Mouse (Mus musculus): ENCODE data around the gene Eif4e2. TPM values are rescaled to one million over a fixed set of nuclear protein-coding genes. Genes with fewer than 3 reads are reported as not detected.
A peak's percentile ranks its signal among the peaks of the same experiment; 100 is the strongest.

The Eif4e2 gene
- polyA plus RNA-seq, 1 experiment = 221 TPM

GRCm38 (mm10) chr1:87245430-87245829 is 31.7 kb downstream of the Eif4e2 start:
- no peak overlapping the region for H3K4me2 ChIP-seq (ENCODE audit: low read depth)
- no peak for TF ChIP-seq CEBPB (IDR thresholded peaks at IDR 0.05; ENCODE audit: insufficient read depth, poor library complexity, severe bottlenecking)
- TF ChIP-seq E2F4 (IDR thresholded peaks at IDR 0.05; ENCODE audit: insufficient read depth) = no peak
- TF ChIP-seq REST (IDR thresholded peaks at IDR 0.05; ENCODE audit: insufficient read depth, insufficient read length) = no peak
- TF ChIP-seq POLR2A (IDR thresholded peaks at IDR 0.05; ENCODE audit: insufficient read length, low read depth) = no peak
- no peak for TF ChIP-seq POLR2AphosphoS2 (IDR thresholded peaks at IDR 0.05; ENCODE audit: insufficient read length, low read depth)
- no peak for TF ChIP-seq MYOG (IDR thresholded peaks at IDR 0.05; ENCODE audit: control insufficient read depth in 1 of 3, insufficient read depth in 1 of 3, insufficient read length in 2 of 3, low read depth in 2 of 3)
- no peak for TF ChIP-seq SRF (IDR thresholded peaks at IDR 0.05; ENCODE audit: control insufficient read depth, insufficient read length, low read depth)
- TF ChIP-seq USF1 (IDR thresholded peaks at IDR 0.05; ENCODE audit: low read depth) = no peak
- no peak for TF ChIP-seq TCF3 (IDR thresholded peaks at IDR 0.05; ENCODE audit: insufficient read length, low read depth)
- TF ChIP-seq TCF12 (IDR thresholded peaks at IDR 0.05; ENCODE audit: insufficient read depth, poor library complexity, severe bottlenecking) = no peak
- no peak for TF ChIP-seq MYOD1 (IDR thresholded peaks at IDR 0.05; ENCODE audit: control insufficient read depth in 1 of 3, insufficient read length in 2 of 3, low read depth in 2 of 3)
- no peak for TF ChIP-seq MAX (IDR thresholded peaks at IDR 0.05; ENCODE audit: low read depth)
- no peaks in the 10 kb centered on the region for H3K36me3 ChIP-seq (ENCODE audit: control insufficient read depth, insufficient read depth)
- no peaks in the 10 kb centered on the region for H3K79me2 ChIP-seq (ENCODE audit: control insufficient read depth, insufficient read depth)
- H3ac ChIP-seq (ENCODE audit: control insufficient read depth, insufficient read length) = no peak overlapping the region
- H3K27me3 ChIP-seq (ENCODE audit: control insufficient read depth, insufficient read depth, insufficient read length) = no peaks in the 10 kb centered on the region
- no peak overlapping the region for H3K4me3 ChIP-seq

- Histone ChIP-seq H3K79me2 (ENCODE audit: control insufficient read depth, insufficient read depth) (no peaks in the 10 kb centered on the region), H3K4me2 (ENCODE audit: low read depth) (no peak overlapping the region)
- TF ChIP-seq MYOD1 (IDR thresholded peaks at IDR 0.05; ENCODE audit: control insufficient read depth in 1 of 3, insufficient read length in 2 of 3, low read depth in 2 of 3) (no peak), TCF3 (IDR thresholded peaks at IDR 0.05; ENCODE audit: insufficient read length, low read depth) (no peak), USF1 (IDR thresholded peaks at IDR 0.05; ENCODE audit: low read depth) (no peak)
Measured at GRCm38 (mm10) chr1:87245929-87246815, 32.5 kb downstream of the Eif4e2 start.

GRCm38 (mm10) chr1:87252040-87252609 is 38.4 kb downstream of the Eif4e2 start:
- H3K36me3 ChIP-seq (ENCODE audit: control insufficient read depth, insufficient read depth) = no peaks in the 10 kb centered on the region
- no peak overlapping the region for H3ac ChIP-seq (ENCODE audit: control insufficient read depth, insufficient read length)
- no peaks in the 10 kb centered on the region for H3K27me3 ChIP-seq (ENCODE audit: control insufficient read depth, insufficient read depth, insufficient read length)
- no peak overlapping the region for H3K4me2 ChIP-seq (ENCODE audit: low read depth)
- no peak for TF ChIP-seq TCF12 (IDR thresholded peaks at IDR 0.05; ENCODE audit: insufficient read depth, poor library complexity, severe bottlenecking)
- TF ChIP-seq SRF (IDR thresholded peaks at IDR 0.05; ENCODE audit: control insufficient read depth, insufficient read length, low read depth) = no peak
- no peak for TF ChIP-seq TCF3 (IDR thresholded peaks at IDR 0.05; ENCODE audit: insufficient read length, low read depth)
- no peak for TF ChIP-seq CEBPB (IDR thresholded peaks at IDR 0.05; ENCODE audit: insufficient read depth, poor library complexity, severe bottlenecking)
- no peak for TF ChIP-seq POLR2AphosphoS2 (IDR thresholded peaks at IDR 0.05; ENCODE audit: insufficient read length, low read depth)
- no peak for TF ChIP-seq POLR2A (IDR thresholded peaks at IDR 0.05; ENCODE audit: insufficient read length, low read depth)
- TF ChIP-seq USF1 (IDR thresholded peaks at IDR 0.05; ENCODE audit: low read depth) = no peak
- TF ChIP-seq MYOG (IDR thresholded peaks at IDR 0.05; ENCODE audit: control insufficient read depth in 1 of 3, insufficient read depth in 1 of 3, insufficient read length in 2 of 3, low read depth in 2 of 3) = no peak
- H3K4me3 ChIP-seq = no peak overlapping the region
- no peaks in the 10 kb centered on the region for H3K79me2 ChIP-seq (ENCODE audit: control insufficient read depth, insufficient read depth)

More at GRCm38 (mm10) chr1:87245929-87246815, 32.5 kb downstream of the Eif4e2 start:
- H3K4me3 ChIP-seq = no peak overlapping the region
- H3ac ChIP-seq (ENCODE audit: control insufficient read depth, insufficient read length) = no peak overlapping the region
- H3K36me3 ChIP-seq (ENCODE audit: control insufficient read depth, insufficient read depth) = no peaks in the 10 kb centered on the region
- H3K27me3 ChIP-seq (ENCODE audit: control insufficient read depth, insufficient read depth, insufficient read length) = no peaks in the 10 kb centered on the region

GRCm38 (mm10) chr1:87255173-87255572 is 41.5 kb downstream of the Eif4e2 start:
- Histone ChIP-seq H3K27me3 (ENCODE audit: control insufficient read depth, insufficient read depth, insufficient read length) (no peaks in the 10 kb centered on the region), H3ac (ENCODE audit: control insufficient read depth, insufficient read length) (no peak overlapping the region)

More at GRCm38 (mm10) chr1:87255173-87255572, 41.5 kb downstream of the Eif4e2 start:
- Histone ChIP-seq H3K4me3 (no peak overlapping the region), H3K36me3 (ENCODE audit: control insufficient read depth, insufficient read depth) (no peaks in the 10 kb centered on the region), H3K79me2 (ENCODE audit: control insufficient read depth, insufficient read depth) (no peaks in the 10 kb centered on the region), H3K4me2 (ENCODE audit: low read depth) (peak overlapping the region; percentile 18)
- TF ChIP-seq E2F4 (IDR thresholded peaks at IDR 0.05; ENCODE audit: insufficient read depth) (no peak), POLR2A (IDR thresholded peaks at IDR 0.05; ENCODE audit: insufficient read length, low read depth) (no peak), USF1 (IDR thresholded peaks at IDR 0.05; ENCODE audit: low read depth) (no peak), TCF12 (IDR thresholded peaks at IDR 0.05; ENCODE audit: insufficient read depth, poor library complexity, severe bottlenecking) (no peak), REST (IDR thresholded peaks at IDR 0.05; ENCODE audit: insufficient read depth, insufficient read length) (no peak), POLR2AphosphoS2 (IDR thresholded peaks at IDR 0.05; ENCODE audit: insufficient read length, low read depth) (no peak), MYOG (IDR thresholded peaks at IDR 0.05; ENCODE audit: control insufficient read depth in 1 of 3, insufficient read depth in 1 of 3, insufficient read length in 2 of 3, low read depth in 2 of 3) (no peak), MYOD1 (IDR thresholded peaks at IDR 0.05; ENCODE audit: control insufficient read depth in 1 of 3, insufficient read length in 2 of 3, low read depth in 2 of 3) (no peak), TCF3 (IDR thresholded peaks at IDR 0.05; ENCODE audit: insufficient read length, low read depth) (no peak), SRF (IDR thresholded peaks at IDR 0.05; ENCODE audit: control insufficient read depth, insufficient read length, low read depth) (no peak), MAX (IDR thresholded peaks at IDR 0.05; ENCODE audit: low read depth) (no peak), CEBPB (IDR thresholded peaks at IDR 0.05; ENCODE audit: insufficient read depth, poor library complexity, severe bottlenecking) (no peak)
